Mouse (Mus musculus): ENCODE results near the gene Skp2. TPM values are rescaled to one million over a fixed set of nuclear protein-coding genes. Genes with fewer than 3 reads are reported as not detected.

The Skp2 gene
- total and polyA plus RNA-seq, 3 experiments: 0.50 to 0.73 (median 0.57) TPM

DNA sequence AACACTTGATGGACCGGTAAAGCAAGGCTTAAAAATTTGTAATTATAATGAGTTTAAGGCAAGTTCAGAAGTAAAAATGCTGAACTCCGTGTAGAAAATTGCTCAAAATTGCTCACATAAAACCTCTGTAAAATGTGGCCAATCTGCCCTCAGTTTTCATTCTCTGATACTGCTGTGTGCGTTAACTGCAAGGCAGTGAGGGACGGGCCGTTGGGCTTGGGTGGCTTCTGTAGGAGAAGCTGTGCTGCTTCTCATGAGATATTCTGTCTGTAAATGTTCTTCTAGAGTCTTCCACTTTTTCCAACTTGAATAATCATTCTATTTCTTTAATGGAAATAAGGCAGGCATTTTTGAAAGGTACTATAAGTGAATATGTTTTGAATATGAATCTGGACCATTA, 75.6 kb downstream of the Skp2 start:
- Histone ChIP-seq H3K27ac (no peak overlapping the region), H3K9ac (ENCODE audit: low read depth, low read length) (no peak overlapping the region), H3K4me1 (ENCODE audit: control insufficient read depth, insufficient read depth, low read length) (peaks cover 6% of the 10 kb centered on the region), H3K79me2 (replicated peaks; ENCODE audit: control insufficient read depth, insufficient read depth, low read length) (peaks cover 11% of the 10 kb centered on the region), H3K27me3 (ENCODE audit: control insufficient read depth, insufficient read depth, low read length) (no peaks in the 10 kb centered on the region), H3K4me3 (no peak overlapping the region), H3K36me3 (ENCODE audit: control insufficient read depth, insufficient read depth, low read length) (peaks cover 8% of the 10 kb centered on the region)
- 62% methylated on average over 5 of the region's 5 CpGs for WGBS
- no peak for DNase-seq
- TF ChIP-seq POLR2A (IDR thresholded peaks at IDR 0.05; ENCODE audit: insufficient read depth, low read depth, low read length) (no peak), EP300 (IDR thresholded peaks at IDR 0.05; ENCODE audit: insufficient read depth, low read depth, low read length) (no peak), CTCF (IDR thresholded peaks at IDR 0.05) (no peak)
- intact Hi-C loops (cut with DNase I): no loop called here

DNA sequence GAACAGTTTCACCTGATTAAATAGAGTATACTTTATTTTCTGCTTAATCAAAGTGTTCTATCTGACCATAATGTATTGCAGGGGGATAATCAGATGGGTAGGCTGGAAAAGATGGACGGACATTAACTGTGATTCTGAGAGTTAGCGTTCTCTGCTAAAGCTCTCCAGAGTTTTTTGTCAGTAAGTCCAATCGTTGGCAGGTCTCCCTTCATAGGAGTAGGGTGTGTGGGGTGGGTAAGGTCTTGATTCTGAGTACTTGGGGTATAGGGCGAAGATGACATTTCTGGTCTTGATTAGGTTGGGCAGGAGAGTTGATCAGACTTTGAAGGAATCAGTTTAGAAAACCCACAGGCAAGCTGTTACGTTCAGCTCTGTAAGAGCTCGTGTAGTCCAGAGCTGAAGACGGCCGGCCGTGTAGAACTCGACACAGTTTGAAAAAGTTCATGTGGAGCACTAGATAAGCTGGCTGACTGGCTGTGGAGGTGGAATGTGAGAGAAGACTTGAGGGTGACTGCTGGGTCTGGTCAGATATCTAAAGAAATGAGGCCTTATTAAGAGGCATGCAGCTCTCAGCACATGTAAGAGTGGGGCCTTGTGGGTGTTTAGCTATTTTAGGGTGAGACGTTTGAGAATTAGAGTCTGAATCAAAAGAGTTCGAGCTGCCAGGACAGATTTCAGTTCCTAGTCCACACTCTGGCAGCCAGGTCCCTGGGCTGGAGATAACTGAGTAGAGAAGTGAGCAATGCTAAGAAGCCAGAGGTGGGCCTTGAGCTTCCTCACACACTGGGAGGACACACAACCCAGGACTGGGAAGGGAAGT, 76.5 kb downstream of the Skp2 start:
- 47% methylated on average over 12 of the region's 12 CpGs for WGBS
- H3K27ac ChIP-seq: peak overlapping the region; percentile 49
- H3K27me3 ChIP-seq (ENCODE audit: control insufficient read depth, insufficient read depth, low read length): no peaks in the 10 kb centered on the region
- H3K79me2 ChIP-seq (replicated peaks; ENCODE audit: control insufficient read depth, insufficient read depth, low read length): peaks cover 11% of the 10 kb centered on the region
- peak in 1 of 2 experiments; percentile 28 for DNase-seq
- TF ChIP-seq EP300 (IDR thresholded peaks at IDR 0.05; ENCODE audit: insufficient read depth, low read depth, low read length): no peak
- TF ChIP-seq POLR2A (IDR thresholded peaks at IDR 0.05; ENCODE audit: insufficient read depth, low read depth, low read length): no peak
- no peak for TF ChIP-seq CTCF (IDR thresholded peaks at IDR 0.05)
- no peak overlapping the region for H3K9ac ChIP-seq (ENCODE audit: low read depth, low read length)
- intact Hi-C loops (cut with DNase I): no loop called here
- H3K4me3 ChIP-seq: no peak overlapping the region
- peaks cover 10% of the 10 kb centered on the region for H3K36me3 ChIP-seq (ENCODE audit: control insufficient read depth, insufficient read depth, low read length)
- H3K4me1 ChIP-seq (ENCODE audit: control insufficient read depth, insufficient read depth, low read length): peaks cover 9% of the 10 kb centered on the region

DNA sequence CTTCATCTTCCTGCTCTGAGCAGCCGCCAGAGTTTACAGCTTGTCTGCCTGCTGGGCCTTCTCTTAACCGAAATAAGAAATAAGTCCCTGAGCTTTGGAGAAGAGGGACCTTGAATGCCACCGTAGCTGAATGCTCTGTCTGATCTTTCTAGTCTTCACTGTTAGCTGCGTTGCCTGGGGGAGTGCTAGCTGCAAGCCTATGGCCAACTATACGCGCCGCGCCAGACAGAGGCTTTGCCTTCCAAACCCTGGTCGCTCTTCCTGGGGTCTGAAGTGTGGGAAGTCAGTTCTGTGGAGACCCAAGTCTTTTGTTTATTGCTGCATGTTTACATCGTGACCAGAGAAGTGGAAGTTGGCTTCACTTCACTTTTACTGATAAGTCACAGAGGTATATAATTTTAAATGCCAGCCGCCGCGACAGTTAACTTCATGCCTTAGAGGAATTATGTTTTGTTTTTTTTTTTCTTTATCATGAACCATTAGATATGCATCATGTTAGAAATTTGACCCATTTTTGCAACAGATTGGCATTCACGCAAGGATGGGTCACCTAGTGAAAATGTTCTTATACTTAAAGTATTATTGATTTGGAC, 79.5 kb downstream of the Skp2 start:
- WGBS: 63% methylated on average over 14 of the region's 14 CpGs
- no peak overlapping the region for H3K27ac ChIP-seq
- peaks cover 5% of the 10 kb centered on the region for H3K4me1 ChIP-seq (ENCODE audit: control insufficient read depth, insufficient read depth, low read length)
- peaks cover 13% of the 10 kb centered on the region for H3K36me3 ChIP-seq (ENCODE audit: control insufficient read depth, insufficient read depth, low read length)
- DNase-seq: no peak
- H3K79me2 ChIP-seq (replicated peaks; ENCODE audit: control insufficient read depth, insufficient read depth, low read length): peaks cover 10% of the 10 kb centered on the region
- TF ChIP-seq EP300 (IDR thresholded peaks at IDR 0.05; ENCODE audit: insufficient read depth, low read depth, low read length) (no peak), CTCF (IDR thresholded peaks at IDR 0.05) (no peak), POLR2A (IDR thresholded peaks at IDR 0.05; ENCODE audit: insufficient read depth, low read depth, low read length) (no peak)
- H3K4me3 ChIP-seq: no peak overlapping the region
- no peaks in the 10 kb centered on the region for H3K27me3 ChIP-seq (ENCODE audit: control insufficient read depth, insufficient read depth, low read length)
- intact Hi-C loops (cut with DNase I): no loop called here
- no peak overlapping the region for H3K9ac ChIP-seq (ENCODE audit: low read depth, low read length)

DNA sequence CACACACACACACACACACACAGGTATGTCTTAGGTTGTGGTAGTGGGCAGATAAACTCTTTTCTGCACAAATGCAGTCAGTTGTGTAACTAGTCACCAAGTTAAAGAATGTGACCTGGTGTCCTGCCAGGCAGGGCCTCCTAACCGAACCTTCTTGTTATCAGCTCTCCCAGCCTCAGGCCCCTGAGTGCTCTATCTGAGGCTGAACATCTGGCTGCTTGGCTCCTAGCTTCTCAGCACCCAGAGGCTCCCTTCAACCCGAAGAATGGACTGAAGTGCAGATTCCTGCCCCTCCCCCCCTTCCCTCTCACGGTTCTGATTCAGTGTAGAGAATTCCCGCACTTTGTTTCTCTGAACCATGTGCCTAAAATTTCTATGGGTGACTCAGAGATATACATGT, 80.6 kb downstream of the Skp2 start:
- no peak overlapping the region for H3K27ac ChIP-seq
- intact Hi-C loops (cut with DNase I): no loop called here
- H3K36me3 ChIP-seq (ENCODE audit: control insufficient read depth, insufficient read depth, low read length): peaks cover 7% of the 10 kb centered on the region
- peaks cover 10% of the 10 kb centered on the region for H3K79me2 ChIP-seq (replicated peaks; ENCODE audit: control insufficient read depth, insufficient read depth, low read length)
- no peak overlapping the region for H3K4me3 ChIP-seq
- H3K4me1 ChIP-seq (ENCODE audit: control insufficient read depth, insufficient read depth, low read length): peaks cover 5% of the 10 kb centered on the region
- H3K9ac ChIP-seq (ENCODE audit: low read depth, low read length): no peak overlapping the region
- peak; percentile 33 to 42 for DNase-seq
- TF ChIP-seq CTCF (IDR thresholded peaks at IDR 0.05) (no peak), EP300 (IDR thresholded peaks at IDR 0.05; ENCODE audit: insufficient read depth, low read depth, low read length) (0 out of 2 replicates have a peak, but pooled peaks have one; percentile 9), POLR2A (IDR thresholded peaks at IDR 0.05; ENCODE audit: insufficient read depth, low read depth, low read length) (no peak)
- 19% methylated on average over 4 of the region's 4 CpGs for WGBS
- no peaks in the 10 kb centered on the region for H3K27me3 ChIP-seq (ENCODE audit: control insufficient read depth, insufficient read depth, low read length)

- intact Hi-C loops (cut with DNase I): no loop called here
- peaks cover 5% of the 10 kb centered on the region for H3K4me1 ChIP-seq (ENCODE audit: control insufficient read depth, insufficient read depth, low read length)
- H3K27me3 ChIP-seq (ENCODE audit: control insufficient read depth, insufficient read depth, low read length): no peaks in the 10 kb centered on the region
- H3K9ac ChIP-seq (ENCODE audit: low read depth, low read length): no peak overlapping the region
- DNase-seq: no peak
- 39% methylated on average over 2 of the region's 2 CpGs for WGBS
- peak overlapping the region; percentile 80; the same call in 1 of the 2 replicates for H3K27ac ChIP-seq
- peaks cover 10% of the 10 kb centered on the region for H3K79me2 ChIP-seq (replicated peaks; ENCODE audit: control insufficient read depth, insufficient read depth, low read length)
- H3K36me3 ChIP-seq (ENCODE audit: control insufficient read depth, insufficient read depth, low read length): peaks cover 7% of the 10 kb centered on the region
- no peak overlapping the region for H3K4me3 ChIP-seq
- TF ChIP-seq EP300 (IDR thresholded peaks at IDR 0.05; ENCODE audit: insufficient read depth, low read depth, low read length) (no peak), POLR2A (IDR thresholded peaks at IDR 0.05; ENCODE audit: insufficient read depth, low read depth, low read length) (no peak), CTCF (IDR thresholded peaks at IDR 0.05) (no peak)
These were observed 81.1 kb downstream of the Skp2 start for GRCm38 (mm10) chr15:9074139-9074538.

- intact Hi-C loops (cut with DNase I): no loop called here
- Histone ChIP-seq H3K4me1 (ENCODE audit: control insufficient read depth, insufficient read depth, low read length) (peaks cover 5% of the 10 kb centered on the region), H3K27me3 (ENCODE audit: control insufficient read depth, insufficient read depth, low read length) (no peaks in the 10 kb centered on the region), H3K79me2 (replicated peaks; ENCODE audit: control insufficient read depth, insufficient read depth, low read length) (peaks cover 10% of the 10 kb centered on the region), H3K27ac (peak overlapping the region; percentile 80), H3K4me3 (peak overlapping the region; percentile 98), H3K9ac (ENCODE audit: low read depth, low read length) (no peak overlapping the region), H3K36me3 (ENCODE audit: control insufficient read depth, insufficient read depth, low read length) (peaks cover 7% of the 10 kb centered on the region)
- no peak for TF ChIP-seq POLR2A (IDR thresholded peaks at IDR 0.05; ENCODE audit: insufficient read depth, low read depth, low read length)
- no peak for TF ChIP-seq CTCF (IDR thresholded peaks at IDR 0.05)
- TF ChIP-seq EP300 (IDR thresholded peaks at IDR 0.05; ENCODE audit: insufficient read depth, low read depth, low read length): no peak
- no peak for DNase-seq
- WGBS: 71% methylated on average over 5 of the region's 5 CpGs
These were observed 81.5 kb downstream of the Skp2 start for GRCm38 (mm10) chr15:9073684-9074083.
